Mouse (Mus musculus): ENCODE measurements around the gene Anpep. TPM values are rescaled to one million over a fixed set of nuclear protein-coding genes. Genes with fewer than 3 reads are reported as not detected.

The Anpep gene
- polyA plus RNA-seq, 1 experiment from 2014 or later, result 2.1 TPM

DNA sequence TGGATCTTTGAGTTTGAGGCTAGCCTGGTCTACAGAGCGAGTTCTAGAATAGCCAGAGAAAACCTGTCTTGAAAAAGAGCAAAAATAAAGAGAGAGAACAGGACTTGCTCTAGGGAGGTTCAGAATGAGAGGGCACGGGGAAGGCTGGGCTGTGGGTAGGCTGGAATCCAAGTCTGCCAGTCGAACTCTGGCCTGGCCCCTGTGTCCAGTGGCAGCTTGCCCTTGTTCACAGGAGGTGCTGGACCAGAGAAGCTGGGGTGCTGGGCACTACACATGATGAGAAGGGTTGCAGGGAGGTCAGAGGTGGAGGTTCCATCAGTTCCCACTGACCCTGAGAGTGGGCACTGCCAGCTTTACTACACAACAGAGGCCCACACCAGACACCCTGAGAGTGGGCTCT lies 32.5 kb downstream of the Anpep start:
- 81% methylated on average over 3 of the region's 3 CpGs for WGBS
- H3K9ac ChIP-seq (replicated peaks; ENCODE audit: low read depth, low read length), result no peak overlapping the region
- H3K9me3 ChIP-seq (ENCODE audit: control insufficient read depth, low read length), result peaks cover 4% of the 10 kb centered on the region; the same call in 1 of the 2 replicates
- no peak overlapping the region for H3K27ac ChIP-seq (ENCODE audit: low read length)
- H3K27me3 ChIP-seq (replicated peaks; ENCODE audit: control insufficient read depth, insufficient read depth, low read length), result no peaks in the 10 kb centered on the region
- H3K4me2 ChIP-seq (ENCODE audit: low read length), result no peak overlapping the region
- H3K4me1 ChIP-seq (replicated peaks; ENCODE audit: control insufficient read depth, insufficient read depth, low read length), result no peaks in the 10 kb centered on the region
- ATAC-seq, result no peak
- H3K36me3 ChIP-seq (ENCODE audit: control insufficient read depth, insufficient read depth), result no peaks in the 10 kb centered on the region
- H3K4me3 ChIP-seq (replicated peaks; ENCODE audit: low read length), result no peak overlapping the region

- H3K4me1 ChIP-seq (replicated peaks; ENCODE audit: control insufficient read depth, insufficient read depth, low read length), result no peaks in the 10 kb centered on the region
- H3K9ac ChIP-seq (replicated peaks; ENCODE audit: low read depth, low read length), result no peak overlapping the region
Observed at GRCm38 (mm10) chr7:79822092-79822695, 38.7 kb downstream of the Anpep start.

GRCm38 (mm10) chr7:79819996-79820395 lies 40.9 kb downstream of the Anpep start:
- Histone ChIP-seq H3K27me3 (replicated peaks; ENCODE audit: control insufficient read depth, insufficient read depth, low read length) (no peaks in the 10 kb centered on the region), H3K4me1 (replicated peaks; ENCODE audit: control insufficient read depth, insufficient read depth, low read length) (no peaks in the 10 kb centered on the region), H3K4me2 (ENCODE audit: low read length) (no peak overlapping the region), H3K36me3 (ENCODE audit: control insufficient read depth, insufficient read depth) (no peaks in the 10 kb centered on the region), H3K9ac (replicated peaks; ENCODE audit: low read depth, low read length) (no peak overlapping the region), H3K9me3 (ENCODE audit: control insufficient read depth, low read length) (peaks cover 4% of the 10 kb centered on the region; the same call in 1 of the 2 replicates), H3K4me3 (replicated peaks; ENCODE audit: low read length) (no peak overlapping the region), H3K27ac (ENCODE audit: low read length) (no peak overlapping the region)
- 46% methylated on average over 11 of the region's 11 CpGs for WGBS
- no peak for ATAC-seq

More at GRCm38 (mm10) chr7:79822092-79822695, 38.7 kb downstream of the Anpep start:
- Histone ChIP-seq H3K27ac (ENCODE audit: low read length) (no peak overlapping the region), H3K9me3 (ENCODE audit: control insufficient read depth, low read length) (peaks cover 4% of the 10 kb centered on the region; the same call in 1 of the 2 replicates), H3K4me3 (replicated peaks; ENCODE audit: low read length) (no peak overlapping the region), H3K36me3 (ENCODE audit: control insufficient read depth, insufficient read depth) (no peaks in the 10 kb centered on the region), H3K4me2 (ENCODE audit: low read length) (no peak overlapping the region), H3K27me3 (replicated peaks; ENCODE audit: control insufficient read depth, insufficient read depth, low read length) (no peaks in the 10 kb centered on the region)
- WGBS, result 84% methylated on average over 12 of the region's 12 CpGs
- ATAC-seq, result no peak

DNA sequence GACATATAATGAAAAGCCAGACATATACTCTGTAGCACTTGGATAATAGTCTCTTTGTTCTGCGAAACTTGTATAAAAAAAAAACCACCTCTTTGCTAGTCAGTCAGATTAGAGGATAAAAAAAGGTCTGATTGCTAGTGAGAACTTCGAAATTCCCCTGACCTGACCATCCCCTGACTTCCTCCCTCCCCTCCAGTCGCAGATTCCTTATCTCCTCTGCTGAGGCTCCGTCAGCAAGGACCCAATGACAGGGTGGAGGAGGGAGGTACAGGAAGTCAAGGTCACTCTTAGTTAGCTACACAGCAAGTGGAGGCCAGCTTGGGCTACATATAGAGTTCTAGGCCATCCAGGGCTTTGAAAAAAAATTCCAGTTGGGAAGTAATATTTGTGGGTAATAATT lies 41.3 kb downstream of the Anpep start:
- Histone ChIP-seq H3K27me3 (replicated peaks; ENCODE audit: control insufficient read depth, insufficient read depth, low read length) (no peaks in the 10 kb centered on the region), H3K4me3 (replicated peaks; ENCODE audit: low read length) (no peak overlapping the region), H3K9me3 (ENCODE audit: control insufficient read depth, low read length) (peaks cover 2% of the 10 kb centered on the region; the same call in 1 of the 2 replicates), H3K36me3 (ENCODE audit: control insufficient read depth, insufficient read depth) (no peaks in the 10 kb centered on the region), H3K27ac (ENCODE audit: low read length) (no peak overlapping the region), H3K9ac (replicated peaks; ENCODE audit: low read depth, low read length) (no peak overlapping the region), H3K4me1 (replicated peaks; ENCODE audit: control insufficient read depth, insufficient read depth, low read length) (no peaks in the 10 kb centered on the region), H3K4me2 (ENCODE audit: low read length) (no peak overlapping the region)
- WGBS, result 51% methylated on average over 4 of the region's 4 CpGs
- ATAC-seq, result no peak

- H3K27ac ChIP-seq (ENCODE audit: low read length), result no peak overlapping the region
- WGBS, result 2% methylated on average over 6 of the region's 6 CpGs
- no peak for ATAC-seq
Observed at GRCm38 (mm10) chr7:79818321-79818720, 42.5 kb downstream of the Anpep start.

GRCm38 (mm10) chr7:79813409-79813808 lies 47.5 kb downstream of the Anpep start:
- ATAC-seq, result no peak
- no peak overlapping the region for H3K27ac ChIP-seq (ENCODE audit: low read length)
- no peak overlapping the region for H3K4me2 ChIP-seq (ENCODE audit: low read length)
- H3K9me3 ChIP-seq (ENCODE audit: control insufficient read depth, low read length), result no peaks in the 10 kb centered on the region
- no peak overlapping the region for H3K9ac ChIP-seq (replicated peaks; ENCODE audit: low read depth, low read length)
- WGBS, result 100% methylated on average over 1 of the region's 1 CpGs
- H3K4me1 ChIP-seq (replicated peaks; ENCODE audit: control insufficient read depth, insufficient read depth, low read length), result 0 out of 2 replicates have a peak, but pooled peaks cover 4% of the 10 kb centered on the region
- H3K27me3 ChIP-seq (replicated peaks; ENCODE audit: control insufficient read depth, insufficient read depth, low read length), result 0 out of 2 replicates have a peak, but pooled peaks cover 3% of the 10 kb centered on the region
- H3K4me3 ChIP-seq (replicated peaks; ENCODE audit: low read length), result no peak overlapping the region
- no peaks in the 10 kb centered on the region for H3K36me3 ChIP-seq (ENCODE audit: control insufficient read depth, insufficient read depth)

More at GRCm38 (mm10) chr7:79818321-79818720, 42.5 kb downstream of the Anpep start:
- Histone ChIP-seq H3K36me3 (ENCODE audit: control insufficient read depth, insufficient read depth) (no peaks in the 10 kb centered on the region), H3K4me3 (replicated peaks; ENCODE audit: low read length) (no peak overlapping the region), H3K4me1 (replicated peaks; ENCODE audit: control insufficient read depth, insufficient read depth, low read length) (no peaks in the 10 kb centered on the region), H3K9me3 (ENCODE audit: control insufficient read depth, low read length) (no peaks in the 10 kb centered on the region), H3K4me2 (ENCODE audit: low read length) (no peak overlapping the region), H3K27me3 (replicated peaks; ENCODE audit: control insufficient read depth, insufficient read depth, low read length) (no peaks in the 10 kb centered on the region), H3K9ac (replicated peaks; ENCODE audit: low read depth, low read length) (no peak overlapping the region)

- Histone ChIP-seq H3K9me3 (ENCODE audit: control insufficient read depth, low read length) (no peaks in the 10 kb centered on the region), H3K4me2 (ENCODE audit: low read length) (peak within 1 kb of the TSS; percentile 67), H3K4me3 (replicated peaks; ENCODE audit: low read length) (peak within 1 kb of the TSS; percentile 46), H3K27me3 (replicated peaks; ENCODE audit: control insufficient read depth, insufficient read depth, low read length) (0 out of 2 replicates have a peak, but pooled peaks cover 3% of the 10 kb centered on the region), H3K4me1 (replicated peaks; ENCODE audit: control insufficient read depth, insufficient read depth, low read length) (0 out of 2 replicates have a peak, but pooled peaks cover 4% of the 10 kb centered on the region), H3K27ac (ENCODE audit: low read length) (no peak within 1 kb of the TSS), H3K9ac (replicated peaks; ENCODE audit: low read depth, low read length) (peak within 1 kb of the TSS; percentile 67), H3K36me3 (ENCODE audit: control insufficient read depth, insufficient read depth) (no peaks in the 10 kb centered on the region)
- 16% methylated on average over 69 of the region's 71 CpGs for WGBS
- peak; percentile 75 for ATAC-seq
Observed at GRCm38 (mm10) chr7:79810611-79811506, 50.0 kb downstream of the Anpep start, which contains the start of gene Mesp2. TSS of gene Mesp2 (plus strand) at chr7:79810727.

GRCm38 (mm10) chr7:79808561-79808960 lies 52.3 kb downstream of the Anpep start:
- no peak for ATAC-seq
- Histone ChIP-seq H3K27ac (ENCODE audit: low read length) (no peak overlapping the region), H3K9ac (replicated peaks; ENCODE audit: low read depth, low read length) (no peak overlapping the region), H3K4me2 (ENCODE audit: low read length) (no peak overlapping the region), H3K4me1 (replicated peaks; ENCODE audit: control insufficient read depth, insufficient read depth, low read length) (0 out of 2 replicates have a peak, but pooled peaks cover 4% of the 10 kb centered on the region), H3K36me3 (ENCODE audit: control insufficient read depth, insufficient read depth) (no peaks in the 10 kb centered on the region), H3K4me3 (replicated peaks; ENCODE audit: low read length) (no peak overlapping the region), H3K27me3 (replicated peaks; ENCODE audit: control insufficient read depth, insufficient read depth, low read length) (0 out of 2 replicates have a peak, but pooled peaks cover 3% of the 10 kb centered on the region), H3K9me3 (ENCODE audit: control insufficient read depth, low read length) (no peaks in the 10 kb centered on the region)
- WGBS, result 87% methylated on average over 7 of the region's 7 CpGs

DNA sequence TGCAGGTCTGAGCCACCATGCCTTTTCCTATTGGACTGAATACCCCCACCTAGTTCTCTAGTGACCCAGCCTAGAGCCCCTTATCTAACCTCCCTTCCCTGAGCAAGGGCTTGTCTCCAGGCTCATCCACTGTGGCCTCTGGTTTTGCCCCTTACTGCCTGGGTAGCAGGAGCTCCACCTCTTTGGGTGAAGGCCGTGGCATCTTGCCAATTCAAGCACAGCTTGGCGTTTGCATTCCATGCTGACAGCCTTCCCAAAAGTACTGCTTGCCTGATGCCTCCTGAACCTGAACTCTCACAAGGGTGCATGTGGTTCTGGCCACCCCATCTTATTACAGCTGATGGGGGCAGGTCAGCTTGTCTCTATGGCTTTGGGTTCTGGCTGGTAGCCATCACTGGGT lies 57.0 kb downstream of the Anpep start:
- no peak overlapping the region for H3K9ac ChIP-seq (replicated peaks; ENCODE audit: low read depth, low read length)
- H3K9me3 ChIP-seq (ENCODE audit: control insufficient read depth, low read length), result no peaks in the 10 kb centered on the region
- H3K27me3 ChIP-seq (replicated peaks; ENCODE audit: control insufficient read depth, insufficient read depth, low read length), result no peaks in the 10 kb centered on the region
- H3K27ac ChIP-seq (ENCODE audit: low read length), result no peak overlapping the region
- no peaks in the 10 kb centered on the region for H3K36me3 ChIP-seq (ENCODE audit: control insufficient read depth, insufficient read depth)
- 41% methylated on average over 2 of the region's 2 CpGs for WGBS
- ATAC-seq, result no peak
- H3K4me3 ChIP-seq (replicated peaks; ENCODE audit: low read length), result no peak overlapping the region
- no peaks in the 10 kb centered on the region for H3K4me1 ChIP-seq (replicated peaks; ENCODE audit: control insufficient read depth, insufficient read depth, low read length)
- no peak overlapping the region for H3K4me2 ChIP-seq (ENCODE audit: low read length)
